Mouse (Mus musculus) retina, embryonic 14.5 days (tissue): ENCODE data around the gene Gm2022.
"Not testable (repeated sequence)": the region's sequence is repeated elsewhere in the genome, so short reads cannot be mapped to it uniquely, and the experiment has no call there.

ENCODE experiments used
- DNase-seq: peaks from one replicate; pipeline ENCODE4 v3.0.0-alpha.2; 2015; ENCODE audit warnings: low spot score

Gene Gm2022

GRCm38 (mm10) chr12:87895070-87895469 lies at the start of gene Gm2022:
Gm2022 (plus strand) TSS chr12:87895370.
- not testable (repeated sequence) for DNase-seq

DNA sequence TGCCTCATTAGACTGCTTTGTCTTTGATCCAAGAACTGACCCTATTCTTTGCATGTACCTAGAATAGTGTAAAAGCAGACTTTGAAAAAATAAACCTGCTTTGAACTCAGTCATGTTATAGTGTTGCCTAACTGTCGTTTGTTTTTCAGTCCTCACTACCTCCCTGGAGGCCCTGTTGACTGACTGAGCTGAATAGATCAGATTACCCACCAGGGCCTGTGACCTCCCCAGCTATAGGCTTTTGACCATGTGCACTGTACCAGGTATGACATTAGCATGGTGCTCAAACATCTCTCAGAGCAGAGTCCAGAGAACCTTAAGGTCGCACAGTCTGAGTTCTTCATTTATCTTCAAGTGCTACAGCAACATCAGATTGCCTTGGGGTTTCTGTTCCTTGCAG lies 44.5 kb upstream of the Gm2022 start:
- DNase-seq: not testable (repeated sequence)

GRCm38 (mm10) chr12:87856067-87856466 lies 39.1 kb upstream of the Gm2022 start:
- DNase-seq: not testable (repeated sequence)

DNA sequence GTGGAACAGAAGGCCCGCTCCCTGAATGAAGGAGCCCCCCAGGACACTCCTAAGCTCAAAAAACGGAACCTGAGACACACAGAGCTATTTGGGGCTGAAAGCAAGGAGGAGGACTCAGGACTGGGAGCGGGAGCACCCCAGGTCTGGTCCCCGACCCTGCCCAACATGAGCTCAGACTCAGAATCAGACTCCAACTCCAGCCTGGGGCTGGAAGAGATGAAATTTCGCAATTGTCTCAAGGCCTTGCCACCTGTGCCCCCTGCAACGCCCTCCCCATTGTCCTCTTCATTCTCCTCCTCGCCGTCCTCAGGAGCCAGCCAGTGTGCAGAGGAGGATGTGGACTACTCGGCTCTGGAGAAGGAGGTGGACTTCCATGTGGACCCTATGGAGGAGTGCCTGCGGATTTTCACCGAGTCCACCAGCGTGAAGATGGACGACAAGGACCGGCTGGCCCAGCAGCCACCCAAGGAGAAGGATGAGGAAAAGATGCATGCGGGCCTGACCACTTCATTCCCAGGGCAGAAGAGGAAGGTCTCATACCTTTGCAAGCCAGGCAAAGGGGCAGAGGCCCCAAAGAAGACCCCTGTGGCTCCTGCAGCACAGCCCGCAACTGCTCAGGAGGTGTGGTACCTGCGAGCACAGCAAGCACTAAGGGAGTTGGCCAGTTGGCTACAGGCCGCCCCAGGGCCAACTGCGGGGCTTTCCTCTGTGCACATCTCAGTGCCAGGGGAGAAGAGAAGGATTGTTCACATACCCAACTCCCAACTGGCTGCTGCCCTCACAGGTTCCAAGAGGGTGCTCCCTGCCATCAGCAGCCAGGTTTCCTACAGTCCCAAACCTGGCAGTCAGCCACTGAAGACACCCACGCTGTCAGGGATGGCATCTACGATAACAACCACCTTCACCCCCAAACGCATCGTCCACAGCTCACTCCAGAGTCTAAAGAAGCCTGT lies 33.2 kb upstream of the Gm2022 start:
- DNase-seq: not testable (repeated sequence)

DNA sequence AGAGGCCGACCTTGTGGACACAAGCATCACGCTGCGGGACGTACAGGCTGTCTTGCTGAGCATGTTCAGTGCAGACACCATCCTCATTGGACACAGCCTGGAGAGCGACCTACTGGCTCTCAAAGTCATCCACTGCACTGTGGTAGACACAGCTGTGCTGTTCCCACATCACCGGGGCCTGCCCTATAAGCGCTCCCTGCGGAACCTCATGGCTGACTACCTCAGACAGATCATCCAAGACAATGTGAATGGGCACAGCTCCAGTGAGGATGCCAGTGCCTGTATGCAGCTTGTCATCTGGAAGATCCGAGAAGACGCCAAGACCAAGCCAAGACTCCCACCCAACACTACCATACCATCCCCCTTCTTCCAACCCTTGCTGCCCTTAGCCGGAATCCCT lies 31.5 kb upstream of the Gm2022 start:
- DNase-seq: not testable (repeated sequence)

DNA sequence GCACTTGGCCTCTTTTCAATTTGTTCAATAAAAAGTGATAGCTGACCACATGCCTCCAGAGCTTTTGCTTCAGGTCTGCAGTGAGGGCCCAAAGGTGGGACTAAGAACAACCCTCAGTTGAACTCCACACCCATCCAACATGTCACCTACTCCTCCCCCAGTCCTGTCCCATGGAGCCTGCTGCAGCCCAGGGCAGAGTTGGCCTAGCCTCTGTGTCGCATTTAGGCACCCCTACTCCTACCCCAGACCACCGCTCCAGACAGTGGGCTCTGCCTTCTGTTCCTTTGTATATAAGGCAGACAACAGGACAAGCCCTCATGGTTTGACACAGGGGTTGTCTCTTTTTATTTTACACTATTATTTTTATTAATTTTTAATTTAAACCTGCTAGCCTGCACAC lies 31.1 kb upstream of the Gm2022 start:
- not testable (repeated sequence) for DNase-seq

DNA sequence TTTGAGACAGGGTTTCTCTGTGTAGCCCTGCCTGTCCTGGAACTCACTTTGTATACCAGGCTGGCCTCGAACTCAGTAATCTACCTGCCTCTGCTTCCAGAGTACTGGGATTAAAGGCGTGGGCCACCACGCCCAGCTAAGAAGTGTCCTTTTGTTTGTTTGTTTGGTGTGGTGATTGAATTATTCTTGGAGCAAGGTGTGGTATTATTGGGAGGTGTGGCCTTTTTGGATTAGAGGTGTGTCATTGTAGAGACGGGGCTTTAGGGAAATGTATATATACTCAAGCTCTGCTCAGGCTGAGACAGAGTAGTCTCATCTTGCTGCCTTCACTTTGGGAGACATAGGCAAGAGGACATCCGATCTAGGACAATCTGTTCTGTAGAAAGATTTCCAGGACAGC lies 21.4 kb upstream of the Gm2022 start, which contains the start of gene Gm2016:
Gm2016 (plus strand) TSS at position 301 of the 400 bp plus-strand sequence.
- DNase-seq: not testable (repeated sequence)

DNA sequence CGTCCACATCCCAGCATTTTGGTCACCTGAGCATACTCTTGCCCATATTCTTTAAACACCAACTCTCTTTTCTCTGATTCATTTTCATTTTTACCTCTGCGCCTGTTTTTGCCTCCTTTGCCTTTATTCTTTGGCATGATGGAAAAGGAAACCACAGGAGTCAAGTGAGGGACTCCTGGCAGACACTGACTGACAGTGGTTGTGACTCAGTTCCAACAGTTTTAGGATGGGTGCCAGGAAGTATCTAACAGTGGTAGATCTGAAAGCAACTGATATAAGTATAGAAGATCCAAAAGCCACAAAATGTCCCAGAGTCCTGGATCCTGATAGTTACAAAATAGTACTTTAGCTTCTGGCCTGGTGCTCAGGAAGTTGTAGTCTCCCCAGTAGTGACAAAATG lies 24.6 kb downstream of the Gm2022 start, which contains the start of gene Gm2035:
Gm2035 (minus strand) TSS at position 137 of the 400 bp plus-strand sequence.
- DNase-seq: not testable (repeated sequence)
